Mouse (Mus musculus) fibroblast of lung, adult 2 months (primary cell): ENCODE data around the gene Syn3.
"Not testable (repeated sequence)": the region's sequence is repeated elsewhere in the genome, so short reads cannot be mapped to it uniquely, and the experiment has no call there.

Experiments
- DNase-seq: peaks from one replicate; pipeline ENCODE4 v3.0.0-alpha.2; 2011; ENCODE audit warnings: low read depth

Syn3 gene

DNA sequence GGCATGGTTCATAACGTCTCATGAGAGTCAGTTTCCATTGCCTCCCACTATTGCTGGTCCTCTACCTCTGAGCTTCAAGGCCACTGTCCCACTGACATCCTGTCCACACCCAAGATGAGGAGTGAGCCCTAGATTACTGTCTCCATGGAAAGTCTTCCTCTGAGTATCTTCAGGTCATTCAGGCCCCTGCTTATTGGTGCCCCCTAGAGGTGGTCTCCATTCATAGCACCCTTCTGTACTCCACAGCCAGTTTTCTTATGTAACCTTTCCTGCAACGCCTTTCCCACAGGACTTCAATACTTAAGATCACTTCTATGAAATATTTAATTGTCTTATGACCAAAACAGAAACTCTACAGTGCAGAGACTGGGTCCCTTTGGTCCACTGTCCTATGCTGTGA lies 80.4 kb downstream of the Syn3 start:
- no peak for DNase-seq

DNA sequence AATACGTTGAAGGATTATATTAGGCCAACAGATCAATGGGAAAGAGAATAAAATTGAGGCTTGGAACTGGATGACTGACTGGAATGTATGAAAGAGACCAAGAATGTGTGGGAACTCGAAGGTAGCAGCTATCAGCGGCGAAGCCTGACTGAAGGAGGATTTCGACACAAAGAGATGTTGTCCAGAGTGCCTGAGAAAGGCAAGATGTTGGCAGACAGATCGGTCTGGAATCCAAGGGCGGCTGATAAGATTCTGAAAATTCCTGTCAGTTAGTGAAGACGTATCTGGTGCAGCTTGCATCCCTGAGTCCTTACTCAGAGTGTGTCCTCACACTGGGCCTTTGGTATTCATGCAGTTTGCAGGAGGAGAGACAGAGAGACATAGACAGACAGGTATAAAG lies 81.9 kb downstream of the Syn3 start:
- DNase-seq: peak; percentile 92

- DNase-seq: no peak
These were observed 87.8 kb downstream of the Syn3 start for GRCm38 (mm10) chr10:86410868-86411267.

DNA sequence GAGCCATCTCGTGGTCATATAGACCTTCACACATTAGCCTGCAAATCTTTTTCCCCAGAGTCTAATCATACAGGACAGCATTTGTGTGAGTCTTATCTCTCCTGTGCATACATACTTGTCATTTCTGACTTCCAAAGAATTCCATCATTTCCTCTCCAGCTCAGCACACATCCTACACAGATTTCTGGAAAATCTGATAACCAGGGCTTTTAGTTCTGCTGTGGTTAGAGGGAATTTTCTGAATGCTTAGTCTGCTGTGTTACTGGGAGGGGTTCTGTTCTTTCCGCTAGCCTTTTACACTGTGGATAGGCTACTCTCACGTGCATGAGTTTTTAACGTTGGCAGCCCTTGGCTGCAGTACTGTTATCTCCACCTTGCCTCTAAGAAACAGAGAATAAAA lies 91.7 kb downstream of the Syn3 start:
- DNase-seq: no peak

DNA sequence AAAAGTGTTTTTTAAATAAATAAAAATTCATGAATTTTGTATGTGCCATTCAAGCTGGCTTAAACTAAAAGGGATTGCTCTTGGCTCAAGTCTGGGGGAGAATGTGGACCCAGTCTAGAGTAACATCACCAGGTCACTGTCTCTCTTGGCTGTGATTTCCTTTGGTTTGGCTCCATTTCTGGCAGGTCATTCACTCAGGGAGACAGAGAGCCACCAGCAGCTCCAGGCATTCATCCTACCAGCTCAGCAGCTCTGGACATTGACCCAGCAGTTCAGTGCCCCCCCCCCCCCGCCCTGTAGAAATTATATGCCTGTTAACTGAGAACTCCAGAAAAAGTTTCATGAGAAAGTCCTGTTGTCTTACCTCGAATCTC lies 100.4 kb downstream of the Syn3 start:
- no peak for DNase-seq

GRCm38 (mm10) chr10:86397577-86398346 lies 100.9 kb downstream of the Syn3 start:
- no peak for DNase-seq

- DNase-seq: no peak
These were observed 106.3 kb downstream of the Syn3 start for GRCm38 (mm10) chr10:86392399-86392798.

- DNase-seq: peak; percentile 89
These were observed 108.8 kb downstream of the Syn3 start for GRCm38 (mm10) chr10:86389913-86390312.

GRCm38 (mm10) chr10:86389357-86389756 lies 109.3 kb downstream of the Syn3 start:
- no peak for DNase-seq

GRCm38 (mm10) chr10:86388803-86389202 lies 109.9 kb downstream of the Syn3 start:
- no peak for DNase-seq

- no peak for DNase-seq
These were observed 110.8 kb downstream of the Syn3 start for GRCm38 (mm10) chr10:86387821-86388440.

DNA sequence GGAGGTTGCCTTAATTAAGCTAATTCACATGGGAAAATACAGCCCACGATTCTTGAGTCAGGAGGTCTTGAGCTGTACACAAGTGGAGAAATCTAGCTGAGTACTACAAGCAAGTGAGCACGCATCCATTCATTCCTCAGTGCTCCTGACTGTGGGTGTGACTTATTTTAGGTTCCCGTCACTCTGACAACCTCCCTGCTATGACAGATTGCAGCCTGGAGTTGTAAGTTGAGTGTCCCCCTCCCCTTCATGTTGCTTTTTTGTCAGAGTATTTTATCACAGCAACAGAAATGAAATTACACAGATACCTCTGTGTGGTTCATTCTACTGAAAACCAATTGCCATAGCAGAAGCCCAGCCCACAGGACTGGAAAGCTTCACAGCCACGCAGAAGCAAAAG lies 112.5 kb downstream of the Syn3 start:
- DNase-seq: no peak

DNA sequence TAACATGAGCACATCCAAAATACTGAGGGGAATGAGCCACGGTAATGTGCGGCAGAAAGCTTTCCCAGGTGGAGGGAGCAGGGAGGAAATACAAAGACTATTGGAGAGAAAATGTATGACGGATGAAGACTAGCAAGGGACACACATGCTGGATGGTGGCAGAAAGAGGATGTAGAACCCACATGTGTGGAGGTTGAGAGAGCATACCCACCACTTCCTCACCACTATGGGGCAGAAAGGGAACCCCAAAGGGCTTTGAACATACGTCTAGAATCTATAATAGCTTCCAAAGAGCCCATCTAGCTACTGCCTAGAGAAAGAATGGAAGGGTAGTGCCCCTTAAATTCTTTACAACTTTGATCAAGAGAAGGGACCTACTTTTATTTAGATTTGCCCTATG lies 113.0 kb downstream of the Syn3 start:
- no peak for DNase-seq

DNA sequence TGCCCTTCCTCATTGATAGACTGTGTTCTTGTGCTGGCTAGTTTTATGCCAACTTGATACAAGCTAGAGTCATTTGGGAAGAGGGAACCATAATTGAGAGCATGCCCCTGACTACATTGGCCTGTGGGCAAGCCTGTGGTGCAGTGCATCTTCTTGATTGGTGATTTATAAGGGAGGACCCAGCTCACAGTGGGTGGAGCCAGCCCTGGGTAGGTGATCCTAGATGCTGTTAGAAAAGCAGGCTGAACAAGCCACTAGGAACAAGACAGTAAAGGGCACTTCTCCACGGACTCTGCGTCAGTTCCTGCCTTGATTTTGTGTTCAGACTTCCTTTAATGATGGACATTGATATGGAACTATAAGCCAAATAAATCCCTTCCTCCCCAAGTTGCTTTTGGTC lies 114.0 kb downstream of the Syn3 start:
- DNase-seq: no peak

- no peak for DNase-seq
These were observed 116.8 kb downstream of the Syn3 start for GRCm38 (mm10) chr10:86381922-86382260.

GRCm38 (mm10) chr10:86381150-86381921 lies 117.4 kb downstream of the Syn3 start:
- no peak for DNase-seq

DNA sequence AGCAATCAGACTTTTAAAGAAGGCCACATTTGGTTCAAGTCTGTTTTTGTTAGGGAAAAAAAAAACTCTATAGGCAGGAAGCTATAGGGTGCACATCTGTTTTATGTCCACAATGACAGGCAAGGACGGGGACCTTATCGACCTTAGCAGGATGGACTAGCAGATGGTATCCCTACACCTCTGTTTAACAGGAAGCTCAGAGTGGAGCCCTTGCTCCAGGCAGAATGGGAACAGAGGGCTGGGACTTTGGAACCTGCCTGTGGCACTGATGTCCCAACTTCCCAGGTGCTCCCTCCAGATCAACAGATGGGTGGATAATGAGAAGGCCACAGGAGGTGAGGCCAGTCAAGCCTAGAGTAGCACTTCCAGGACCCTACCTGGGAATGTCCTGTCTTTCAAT lies 118.1 kb downstream of the Syn3 start:
- no peak for DNase-seq

DNA sequence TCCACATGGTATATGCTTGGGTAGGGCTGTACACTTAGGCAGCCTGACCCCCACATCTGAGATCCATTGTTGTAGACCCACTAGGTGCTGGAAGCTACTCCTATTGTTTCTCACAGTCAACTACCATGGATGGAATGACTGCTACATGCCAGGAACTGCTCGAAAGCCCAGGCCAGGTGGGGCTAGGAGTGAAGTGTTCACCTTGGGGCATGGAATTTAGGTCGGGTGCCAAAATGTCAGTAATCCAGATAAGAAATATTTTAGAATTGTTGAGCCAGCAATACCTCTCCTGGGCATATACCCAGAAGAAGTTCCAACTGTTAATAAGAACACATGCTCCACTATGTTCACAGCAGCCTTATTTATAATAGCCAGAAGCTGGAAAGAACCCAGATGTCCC lies 119.9 kb downstream of the Syn3 start:
- not testable (repeated sequence) for DNase-seq

- DNase-seq: no peak
These were observed 122.1 kb downstream of the Syn3 start for GRCm38 (mm10) chr10:86376392-86377185.

DNA sequence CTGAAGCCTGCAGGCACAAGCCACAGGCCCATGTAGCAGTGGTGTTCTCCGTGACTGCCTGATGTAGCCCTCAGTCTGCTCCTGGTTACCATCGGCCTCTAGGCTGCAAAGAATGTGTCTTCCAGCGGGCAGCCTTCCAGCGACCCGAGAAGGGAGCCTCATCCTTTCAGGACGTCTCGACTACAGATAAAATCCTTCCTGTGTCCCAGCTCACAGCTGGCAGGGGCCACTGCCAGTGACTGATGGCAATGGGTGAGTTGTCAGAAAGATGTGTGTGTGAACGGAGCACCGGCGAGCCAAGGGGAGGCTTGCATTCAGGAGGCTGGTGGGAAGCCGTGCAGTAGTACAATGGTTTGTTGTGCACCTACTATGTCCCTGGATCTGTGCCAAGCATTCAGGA lies 122.8 kb downstream of the Syn3 start:
- DNase-seq: no peak

DNA sequence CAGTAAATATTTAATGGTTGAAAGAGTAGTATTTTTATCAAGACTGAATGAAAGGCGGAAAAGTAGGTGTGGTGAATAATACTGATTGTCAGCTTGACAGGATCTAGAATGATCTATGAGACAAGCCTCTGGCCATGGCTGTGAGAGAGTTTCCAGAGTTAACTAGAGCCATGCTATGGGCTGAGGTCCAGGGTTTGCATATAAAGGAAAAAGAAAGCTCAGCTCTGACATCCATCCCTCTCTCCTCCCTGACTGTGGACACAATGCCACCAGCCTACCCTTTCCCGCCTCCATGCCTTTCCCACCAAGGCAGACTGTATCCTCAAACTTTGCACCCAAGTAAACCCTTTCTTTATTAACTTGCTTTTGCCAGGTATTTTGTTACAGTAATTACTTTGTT lies 124.6 kb downstream of the Syn3 start:
- DNase-seq: no peak

- DNase-seq: no peak
These were observed 127.1 kb downstream of the Syn3 start for GRCm38 (mm10) chr10:86371561-86371960.
